Mouse (Mus musculus) duodenum, adult 2 months (tissue): Measurements from ENCODE around the gene Pfn4. TPM values are rescaled to one million over a fixed set of nuclear protein-coding genes. Genes with fewer than 3 reads are reported as not detected.

Experiments
- polyA plus RNA-seq: library from polyadenylated mRNA; depleted of rRNA; stranded (reverse); fragments of >200 nt; gene quantifications from 2 replicates; pipeline ENCODE4 v1.2.3, GENCODE M21; 2012; ENCODE audit warnings: low replicate concordance; rRNA removed

The Pfn4 gene
- polyA plus RNA-seq: not detected in 2 replicates

DNA sequence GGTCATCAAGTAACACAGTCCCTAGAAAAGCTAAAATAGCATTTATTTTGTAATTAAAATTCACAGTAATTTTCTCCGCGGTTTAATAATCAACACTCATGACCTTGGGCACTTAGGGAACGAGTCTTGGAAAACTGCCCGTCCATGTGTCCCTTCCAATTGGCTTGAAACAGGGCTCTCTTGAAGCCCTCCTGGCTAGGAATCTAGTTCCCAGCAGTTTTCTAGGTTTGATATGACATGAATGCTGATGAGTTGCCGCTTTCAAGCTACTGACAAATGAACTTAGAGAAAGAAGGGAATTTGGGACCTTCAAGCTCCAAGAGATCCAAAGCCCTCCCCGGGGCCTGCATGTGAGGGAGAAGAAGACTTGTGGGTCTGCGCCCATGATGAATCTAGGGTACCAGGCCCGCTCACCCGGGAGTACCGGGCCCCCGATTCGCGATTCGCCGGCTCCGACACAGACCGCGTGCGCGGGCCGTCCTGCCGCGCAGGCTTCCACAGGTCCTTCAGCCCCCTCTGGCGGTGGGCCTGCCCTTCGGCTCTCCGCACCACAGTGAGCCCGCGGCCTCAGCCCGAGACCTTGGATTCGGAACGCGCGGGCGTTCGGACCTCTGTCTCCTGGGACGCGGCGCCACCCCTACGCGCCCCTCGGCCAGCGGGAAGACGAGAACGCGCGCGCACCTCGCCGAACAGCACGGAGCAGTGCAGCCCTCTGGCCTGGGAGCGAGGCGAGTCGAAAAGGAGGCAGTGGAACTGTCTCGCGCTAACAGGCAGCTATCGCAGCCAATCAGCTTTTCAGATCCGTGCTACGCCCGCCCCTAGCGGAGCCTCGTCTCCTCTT lies at the start of gene Pfn4, which contains the start of gene Fam228b:
Gene Pfn4, plus strand, starts transcription at position 531 of the 841 bp plus-strand sequence.
Gene Fam228b, minus strand, starts transcription at position 776 of the 841 bp plus-strand sequence.

DNA sequence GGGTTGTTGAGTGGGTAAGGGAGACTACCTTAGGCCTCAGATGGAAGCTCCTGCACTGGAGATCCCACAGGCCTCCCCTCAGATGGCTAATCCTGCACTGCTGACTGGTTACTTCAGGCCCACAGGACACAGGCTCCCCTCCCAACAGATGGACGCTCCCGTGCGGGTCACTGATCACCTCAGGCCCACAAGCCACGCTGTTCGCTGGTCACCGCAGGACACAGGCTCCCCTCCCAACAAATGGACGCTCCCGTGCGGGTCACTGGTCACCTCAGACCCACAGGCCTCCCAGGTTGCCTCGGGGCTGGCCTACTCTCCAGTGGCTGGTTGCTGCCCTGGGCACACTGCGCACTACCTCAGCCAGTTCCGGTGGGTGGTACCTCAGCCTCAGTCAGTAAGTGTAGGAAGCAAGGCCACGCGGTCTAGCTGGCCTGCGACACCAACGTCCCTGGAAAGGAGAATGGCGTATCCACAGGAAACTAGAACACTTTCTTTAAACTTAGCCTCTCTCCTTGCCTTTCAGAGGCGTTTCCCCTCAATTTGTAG lies 30.7 kb upstream of the Pfn4 start, which contains the start of gene Fam228a:
Gene Fam228a, minus strand, starts transcription at position 400 of the 546 bp plus-strand sequence.

DNA sequence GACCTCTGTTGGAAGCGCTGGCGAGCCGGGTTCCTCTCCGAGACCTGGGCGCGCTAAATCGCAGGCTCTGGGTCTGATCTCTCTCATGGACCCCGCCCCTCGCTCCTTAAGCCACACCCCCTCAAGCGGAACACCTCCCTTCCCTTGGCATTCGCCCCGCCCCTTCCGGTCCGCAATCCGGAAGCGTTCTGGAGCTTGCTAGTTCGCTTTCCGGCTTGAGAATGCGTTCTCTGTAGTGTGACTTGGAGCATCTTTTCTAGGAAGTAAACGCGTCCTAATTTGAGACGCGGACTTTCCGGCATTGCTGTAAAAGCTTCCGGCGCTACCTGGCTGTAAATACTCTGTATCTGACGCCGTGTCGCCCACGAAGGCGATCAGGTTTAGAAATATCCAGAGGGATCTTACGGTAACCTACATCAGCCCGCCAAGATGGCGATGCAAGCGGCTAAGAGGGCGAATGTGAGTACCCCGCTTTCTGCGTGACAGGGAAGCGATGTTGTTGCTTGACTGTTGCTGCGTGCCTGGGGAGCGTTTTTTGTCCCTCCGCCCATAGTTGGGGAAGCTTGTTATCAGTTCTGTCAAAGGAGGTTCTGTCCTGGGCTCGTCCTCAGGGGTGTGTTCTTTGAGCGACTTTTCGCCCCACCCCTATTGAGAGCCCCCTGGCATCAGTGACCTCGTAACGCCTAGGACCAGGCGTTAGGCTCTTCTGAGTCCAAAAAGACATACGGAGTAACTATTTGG lies 48.7 kb downstream of the Pfn4 start, which contains the start of gene Sf3b6:
Gene Sf3b6, plus strand, starts transcription at position 184 of the 741 bp plus-strand sequence.

Other genes with a start within 250 kb of the Pfn4 start
- 4.9 and 7.8 TPM in 2 replicates for gene Itsn2, start 176.4 kb upstream of the Pfn4 start, polyA plus RNA-seq
- gene Gm3625, start 176.1 kb upstream of the Pfn4 start, polyA plus RNA-seq: not detected in 2 replicates
- gene Fam228a, start 30.6 kb upstream of the Pfn4 start, polyA plus RNA-seq: 0.06 TPM in 1 of 2 replicates, not detected in the other
- not detected in 2 replicates for gene Fam228b, start 245 bp downstream of the Pfn4 start, polyA plus RNA-seq
- gene Sf3b6, start 48.5 kb downstream of the Pfn4 start, polyA plus RNA-seq: 12.8 and 24.0 TPM in 2 replicates
- 1.8 and 2.0 TPM in 2 replicates for gene Fkbp1b, start 72.6 kb downstream of the Pfn4 start, polyA plus RNA-seq
- 1.0 and 1.3 TPM in 2 replicates for gene Wdcp, start 74.3 kb downstream of the Pfn4 start, polyA plus RNA-seq
- 1.4 and 2.1 TPM in 2 replicates for gene Mfsd2b, start 105.3 kb downstream of the Pfn4 start, polyA plus RNA-seq
- gene Ubxn2a, start 138.7 kb downstream of the Pfn4 start, polyA plus RNA-seq: 5.5 and 7.4 TPM in 2 replicates
- gene Atad2b, start 148.3 kb downstream of the Pfn4 start, polyA plus RNA-seq: 10.2 TPM in 2 replicates